Mouse (Mus musculus) brain, embryonic 14.5 days (tissue): ENCODE data around the gene Eya2.

ENCODE experiments used
- CTCF ChIP-seq: fragments of 200-500 bp; IDR thresholded peaks from 2 replicates; pipeline ENCODE4 v1.5.1; 2012; ENCODE audit warnings: inconsistent platforms, mild to moderate bottlenecking, moderate library complexity, borderline replicate concordance; ENCODE audit not compliant: insufficient read depth, insufficient read length; ENCODE audit errors: extremely low read depth
- POLR2A ChIP-seq: fragments of 200-500 bp; IDR thresholded peaks from 2 replicates; pipeline ENCODE4 v1.6.1; 2012; ENCODE audit warnings: mild to moderate bottlenecking, inconsistent platforms, borderline replicate concordance; ENCODE audit not compliant: poor library complexity, insufficient read depth, insufficient read length, severe bottlenecking; ENCODE audit errors: extremely low read depth

DNA sequence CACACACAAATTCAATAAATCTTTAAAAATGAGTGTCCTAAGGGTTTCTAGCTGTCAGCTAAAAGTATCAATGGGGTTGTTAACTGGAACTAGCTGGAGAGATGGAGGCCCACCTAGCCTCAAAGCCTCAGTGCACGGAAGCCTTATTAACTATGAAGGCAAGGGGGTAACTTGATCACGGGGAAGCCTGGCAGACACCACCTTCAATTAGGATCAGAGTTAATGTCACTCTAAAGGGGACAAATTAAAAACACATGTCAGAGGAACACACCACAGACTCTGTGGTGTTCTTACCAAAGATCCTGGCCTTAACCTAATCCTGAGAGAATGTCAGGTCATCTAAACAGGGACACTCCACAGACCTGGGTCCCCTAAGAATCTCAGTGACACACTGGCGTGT is 10.3 kb upstream of the Eya2 start:
- no peak for TF ChIP-seq CTCF
- no peak for TF ChIP-seq POLR2A
